Mouse (Mus musculus) myocyte (in vitro differentiated cells): Measurements from ENCODE around the gene Umod. TPM values are rescaled to one million over a fixed set of nuclear protein-coding genes. Genes with fewer than 3 reads are reported as not detected.

ENCODE experiments used
- H3K27me3 ChIP-seq: one replicate; pipeline ENCODE4 v1.6.1; 2011; ENCODE audit not compliant: control insufficient read depth, insufficient read depth, insufficient read length
- H3K36me3 ChIP-seq: one replicate; pipeline ENCODE4 v1.6.1; 2011; ENCODE audit not compliant: control insufficient read depth, insufficient read depth
- H3K4me2 ChIP-seq: one replicate; pipeline ENCODE4 v1.6.1; 2011; ENCODE audit warnings: low read depth, control low read depth
- H3K4me3 ChIP-seq: one replicate; pipeline ENCODE4 v1.5.1; 2011; ENCODE audit warnings: mild to moderate bottlenecking, control low read depth, moderate library complexity
- H3K79me2 ChIP-seq: one replicate; pipeline ENCODE4 v1.6.1; 2011; ENCODE audit not compliant: control insufficient read depth, insufficient read depth
- H3ac ChIP-seq: one replicate; pipeline ENCODE4 v1.6.1; 2011; ENCODE audit not compliant: control insufficient read depth, insufficient read length
- CEBPB ChIP-seq: IDR thresholded peaks from 2 replicates; pipeline ENCODE4 v1.6.1; 2011; ENCODE audit warnings: mild to moderate bottlenecking, moderate library complexity; ENCODE audit not compliant: poor library complexity, insufficient read depth, severe bottlenecking
- E2F4 ChIP-seq: IDR thresholded peaks from one replicate; pipeline ENCODE4 v1.6.1; 2011; ENCODE audit warnings: mild to moderate bottlenecking, control low read depth, moderate library complexity; ENCODE audit not compliant: insufficient read depth
- MAX ChIP-seq: IDR thresholded peaks from one replicate; pipeline ENCODE4 v1.6.1; 2011; ENCODE audit warnings: low read depth, mild to moderate bottlenecking, control low read depth
- MYOD1 ChIP-seq, 3 experiments: IDR thresholded peaks; one replicate each; pipeline ENCODE4 v1.6.1; 2011; ENCODE audit warnings: control low read depth in 2 of 3, low read depth in 2 of 3, mild to moderate bottlenecking in 2 of 3, moderate library complexity in 1 of 3; ENCODE audit not compliant: insufficient read length in 2 of 3, control insufficient read depth in 1 of 3
- MYOG ChIP-seq, 3 experiments: IDR thresholded peaks; one replicate each; pipeline ENCODE4 v1.6.1; 2011; ENCODE audit warnings: control low read depth in 2 of 3, low read depth in 2 of 3, mild to moderate bottlenecking in 2 of 3; ENCODE audit not compliant: insufficient read length in 2 of 3, control insufficient read depth in 1 of 3, insufficient read depth in 1 of 3
- POLR2A ChIP-seq: IDR thresholded peaks from one replicate; pipeline ENCODE4 v1.6.1; 2011; ENCODE audit warnings: low read depth, mild to moderate bottlenecking, control low read depth, moderate library complexity; ENCODE audit not compliant: insufficient read length
- POLR2AphosphoS2 ChIP-seq: IDR thresholded peaks from one replicate; pipeline ENCODE4 v1.6.1; 2011; ENCODE audit warnings: low read depth, control low read depth; ENCODE audit not compliant: insufficient read length
- REST ChIP-seq: IDR thresholded peaks from one replicate; pipeline ENCODE4 v1.6.1; 2011; ENCODE audit warnings: mild to moderate bottlenecking, control low read depth, moderate library complexity; ENCODE audit not compliant: insufficient read depth, insufficient read length
- SRF ChIP-seq: IDR thresholded peaks from one replicate; pipeline ENCODE4 v1.6.1; 2011; ENCODE audit warnings: low read depth; ENCODE audit not compliant: control insufficient read depth, insufficient read length
- TCF12 ChIP-seq: IDR thresholded peaks from one replicate; pipeline ENCODE4 v1.6.1; 2011; ENCODE audit warnings: mild to moderate bottlenecking, control low read depth; ENCODE audit not compliant: poor library complexity, insufficient read depth, severe bottlenecking
- TCF3 ChIP-seq: IDR thresholded peaks from one replicate; pipeline ENCODE4 v1.6.1; 2011; ENCODE audit warnings: low read depth, control low read depth; ENCODE audit not compliant: insufficient read length
- USF1 ChIP-seq: IDR thresholded peaks from one replicate; pipeline ENCODE4 v1.6.1; 2011; ENCODE audit warnings: low read depth, mild to moderate bottlenecking, control low read depth, moderate library complexity
- polyA plus RNA-seq: library from polyadenylated mRNA; unstranded; fragments of >200 nt; fragmentation: generic; extraction: Trizol; gene quantifications from one replicate; pipeline ENCODE4 v1.2.1, GENCODE M21; 2012; ENCODE audit warnings: missing spikeins

Gene Umod
- polyA plus RNA-seq, 1 experiment: not detected

GRCm38 (mm10) chr7:119476500-119477389, 2.3 kb downstream of the Umod start:
- Histone ChIP-seq H3K79me2 (no peaks in the 10 kb centered on the region), H3K27me3 (no peaks in the 10 kb centered on the region), H3K36me3 (no peaks in the 10 kb centered on the region), H3K4me2 (no peak overlapping the region), H3K4me3 (no peak overlapping the region), H3ac (no peak overlapping the region)
- TF ChIP-seq E2F4 (no peak), REST (no peak), CEBPB (no peak)

- no peaks in the 10 kb centered on the region for H3K27me3 ChIP-seq
- TF ChIP-seq TCF3 (no peak), MYOG (IDR thresholded peaks at IDR 0.05; ENCODE audit: control insufficient read depth in 1 of 3, insufficient read depth in 1 of 3, insufficient read length in 2 of 3, low read depth in 2 of 3) (no peak), MYOD1 (IDR thresholded peaks at IDR 0.05; ENCODE audit: control insufficient read depth in 1 of 3, insufficient read length in 2 of 3, low read depth in 2 of 3) (no peak), MAX (no peak), E2F4 (no peak), TCF12 (no peak), REST (no peak), CEBPB (no peak), POLR2AphosphoS2 (no peak), SRF (no peak), POLR2A (no peak), USF1 (no peak)
- H3K4me2 ChIP-seq: no peak within 1 kb of the TSS
- no peaks in the 10 kb centered on the region for H3K36me3 ChIP-seq
- H3K4me3 ChIP-seq: no peak within 1 kb of the TSS
- H3ac ChIP-seq: no peak within 1 kb of the TSS
- H3K79me2 ChIP-seq: no peaks in the 10 kb centered on the region
Observed at GRCm38 (mm10) chr7:119459185-119459584, 19.9 kb downstream of the Umod start, which contains the start of gene Gp2. Gp2 (minus strand) TSS chr7:119459285.

DNA sequence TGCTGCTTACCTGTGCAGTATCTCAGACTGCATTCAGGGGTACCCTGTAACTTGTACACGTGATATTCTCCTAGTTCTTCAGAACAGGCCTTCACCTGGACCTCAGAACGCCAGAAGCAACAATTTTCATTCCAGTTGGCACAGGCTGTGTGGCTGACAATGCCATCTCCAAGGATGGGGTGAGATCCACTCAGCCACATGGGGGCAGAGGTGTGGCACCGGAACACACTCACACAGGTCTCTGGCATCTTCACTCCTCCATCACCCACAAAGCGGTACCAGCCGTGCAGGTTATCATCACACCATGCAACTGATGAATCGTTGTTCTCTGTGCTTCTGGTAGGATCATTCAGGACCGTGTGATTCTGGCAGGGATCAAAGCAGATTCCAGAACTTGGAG, 24.9 kb downstream of the Umod start:
- Histone ChIP-seq H3K79me2 (no peaks in the 10 kb centered on the region), H3K4me3 (no peak overlapping the region), H3ac (no peak overlapping the region), H3K4me2 (no peak overlapping the region), H3K36me3 (no peaks in the 10 kb centered on the region), H3K27me3 (no peaks in the 10 kb centered on the region)
- TF ChIP-seq POLR2A: no peak
- TF ChIP-seq E2F4: no peak
- TF ChIP-seq POLR2AphosphoS2: no peak
- TF ChIP-seq MAX: no peak
- TF ChIP-seq CEBPB: no peak
- TF ChIP-seq TCF12: no peak
- no peak for TF ChIP-seq REST
- no peak for TF ChIP-seq SRF
- no peak for TF ChIP-seq TCF3
- no peak for TF ChIP-seq USF1
- no peak for TF ChIP-seq MYOG (IDR thresholded peaks at IDR 0.05; ENCODE audit: control insufficient read depth in 1 of 3, insufficient read depth in 1 of 3, insufficient read length in 2 of 3, low read depth in 2 of 3)
- TF ChIP-seq MYOD1 (IDR thresholded peaks at IDR 0.05; ENCODE audit: control insufficient read depth in 1 of 3, insufficient read length in 2 of 3, low read depth in 2 of 3): no peak

DNA sequence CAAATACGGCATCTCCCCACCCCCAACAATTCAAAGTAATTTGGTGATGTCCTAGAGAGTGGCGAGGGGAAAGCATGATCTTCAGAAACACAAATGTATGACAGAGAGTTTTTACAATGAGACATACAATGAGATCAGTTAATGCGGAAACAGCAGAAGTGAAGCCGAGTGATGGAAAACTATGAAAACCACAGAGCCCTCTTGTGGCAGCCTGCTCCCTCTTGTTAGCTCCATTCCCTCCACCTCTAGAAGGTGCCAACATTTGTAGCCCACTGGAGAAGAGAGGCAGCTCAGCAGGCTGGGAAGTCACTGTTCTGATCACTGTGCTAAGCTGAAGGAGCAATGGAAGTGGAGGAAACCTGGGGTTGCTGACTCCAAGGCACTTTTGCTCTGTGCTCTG, 35.2 kb downstream of the Umod start:
- Histone ChIP-seq H3K4me2 (no peak overlapping the region), H3K79me2 (no peaks in the 10 kb centered on the region), H3K27me3 (no peaks in the 10 kb centered on the region), H3K4me3 (no peak overlapping the region), H3ac (no peak overlapping the region), H3K36me3 (no peaks in the 10 kb centered on the region)
- TF ChIP-seq POLR2AphosphoS2: no peak
- no peak for TF ChIP-seq TCF3
- TF ChIP-seq POLR2A: no peak
- no peak for TF ChIP-seq USF1
- no peak for TF ChIP-seq TCF12
- no peak for TF ChIP-seq CEBPB
- no peak for TF ChIP-seq SRF
- no peak for TF ChIP-seq MYOD1 (IDR thresholded peaks at IDR 0.05; ENCODE audit: control insufficient read depth in 1 of 3, insufficient read length in 2 of 3, low read depth in 2 of 3)
- no peak for TF ChIP-seq MAX
- TF ChIP-seq E2F4: no peak
- TF ChIP-seq MYOG (IDR thresholded peaks at IDR 0.05; ENCODE audit: control insufficient read depth in 1 of 3, insufficient read depth in 1 of 3, insufficient read length in 2 of 3, low read depth in 2 of 3): no peak
- no peak for TF ChIP-seq REST

DNA sequence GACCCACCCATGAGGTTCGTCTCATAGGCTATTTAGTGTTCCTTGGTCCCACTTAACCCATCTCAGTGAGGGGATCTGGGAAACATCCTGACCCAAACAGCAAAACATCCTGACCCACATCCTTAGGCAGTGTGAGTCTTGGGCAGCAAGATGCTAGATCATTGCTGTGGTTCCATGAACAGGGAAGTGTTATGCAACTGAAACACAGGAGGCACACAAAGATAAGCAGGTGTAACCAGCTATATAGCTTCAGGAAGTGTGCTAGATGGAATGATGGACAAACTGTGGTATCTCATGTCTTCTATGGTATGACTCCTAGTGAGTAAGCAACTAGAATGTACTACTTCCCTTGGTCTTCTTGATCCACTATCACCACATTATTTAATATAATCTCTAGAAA, 37.1 kb downstream of the Umod start:
- no peaks in the 10 kb centered on the region for H3K27me3 ChIP-seq
- H3K79me2 ChIP-seq: no peaks in the 10 kb centered on the region
- no peak overlapping the region for H3ac ChIP-seq
- no peak overlapping the region for H3K4me2 ChIP-seq
- H3K36me3 ChIP-seq: no peaks in the 10 kb centered on the region
- no peak overlapping the region for H3K4me3 ChIP-seq
- TF ChIP-seq MYOG (IDR thresholded peaks at IDR 0.05; ENCODE audit: control insufficient read depth in 1 of 3, insufficient read depth in 1 of 3, insufficient read length in 2 of 3, low read depth in 2 of 3): no peak
- TF ChIP-seq REST: no peak
- TF ChIP-seq CEBPB: no peak
- no peak for TF ChIP-seq TCF12
- TF ChIP-seq MAX: no peak
- TF ChIP-seq USF1: no peak
